Mouse (Mus musculus) ES-Bruce4 (cell line): ENCODE measurements at regions not wholly inside any gene's neighbourhood (a gene's known extent, or its start where the extent isn't known, plus 50 kb on each side); places are given as distances from the start of the nearest gene placed in this dataset.

Experiments used
- CTCF ChIP-seq: IDR thresholded peaks from one replicate; pipeline ENCODE4 v1.8.1; 2011; ENCODE audit warnings: low read depth, low read length
- EP300 ChIP-seq: IDR thresholded peaks from 2 replicates; pipeline ENCODE4 v1.6.1; 2011; ENCODE audit warnings: low read depth, low read length; ENCODE audit not compliant: insufficient read depth
- POLR2A ChIP-seq: IDR thresholded peaks from one replicate; pipeline ENCODE4 v1.8.1; 2011; ENCODE audit warnings: low read length; ENCODE audit not compliant: insufficient read depth

- TF ChIP-seq CTCF (no peak), EP300 (no peak), POLR2A (no peak)
These were observed 377.7 kb upstream of the Gm26657 start for GRCm38 (mm10) chr4:56362121-56362520.
